20 mouse cellular contexts compared by ENCODE assay signal in the genomic region with DNA sequence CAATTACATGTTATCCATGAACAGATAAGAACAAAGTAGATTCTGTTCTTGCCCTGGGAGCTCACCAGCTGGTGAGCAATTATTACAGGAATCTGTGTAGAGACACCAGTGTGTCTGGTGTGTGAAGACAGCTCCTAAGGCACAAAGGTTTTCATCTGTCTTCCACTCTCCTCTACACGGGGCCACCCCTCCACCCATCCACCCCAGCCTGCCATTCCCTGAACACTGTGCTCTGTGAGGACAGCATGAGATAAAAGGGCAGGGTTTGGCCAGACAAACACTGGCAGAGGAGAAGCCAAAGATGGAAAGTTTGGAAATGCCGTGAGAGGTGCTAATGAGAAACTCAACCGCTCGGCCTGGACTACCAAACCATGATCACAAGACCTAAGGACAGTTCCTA.
DNase-seq lines count a peak whose midpoint lies in the region; TF ChIP-seq lines count a peak whose summit lies in the region.
"Had no signal": no experiment of that assay in that cellular context is flagged by ENCODE, and none has a peak within 500 bp of the region (broad histone marks: within the 10 kb centered on the region; RNA-seq: fewer than 3 reads in every experiment).

No protein-coding gene starts in this region.

- 54% methylated on average over 4 of the region's 4 CpGs for WGBS in heart, adult 2 months

- no peak overlapping the region for H3K9ac ChIP-seq in heart, adult 2 months (ENCODE audit: low read depth, low read length)
- H3K9ac ChIP-seq: embryonic facial prominence, embryonic 12.5 days; embryonic facial prominence, embryonic 15.5 days; forebrain, postnatal 0 days; hindbrain, embryonic 13.5 days; intestine, embryonic 15.5 days had no signal

- no peak for TF ChIP-seq CTCF in heart, adult 2 months (IDR thresholded peaks at IDR 0.05)

- no peaks in the 10 kb centered on the region for H3K36me3 ChIP-seq in heart, adult 2 months (ENCODE audit: control insufficient read depth, insufficient read depth, low read length)
- H3K36me3 ChIP-seq: embryonic facial prominence, embryonic 12.5 days; embryonic facial prominence, embryonic 15.5 days; hindbrain, embryonic 10.5 days; hindbrain, embryonic 13.5 days; intestine, embryonic 15.5 days had no signal

- no peak for TF ChIP-seq POLR2A in heart, adult 2 months (IDR thresholded peaks at IDR 0.05; ENCODE audit: insufficient read depth, low read depth, low read length)

- intact Hi-C loops in heart, adult 2 months (cut with DNase I): no loop called here
- intact Hi-C loops in heart, postnatal 25 days (cut with DNase I): no loop called here

- H3K27me3 ChIP-seq in heart, adult 2 months (ENCODE audit: control insufficient read depth, insufficient read depth, low read length): no peaks in the 10 kb centered on the region
- H3K27me3 ChIP-seq: embryonic facial prominence, embryonic 12.5 days; embryonic facial prominence, embryonic 15.5 days; hindbrain, embryonic 13.5 days; intestine, embryonic 15.5 days had no signal

- peak; percentile 19 to 36 for DNase-seq in heart, adult 2 months
- no peak for DNase-seq in heart, postnatal 25 days (ENCODE audit: low spot score)
- DNase-seq in Muller cell, postnatal 12 days (ENCODE audit: inconsistent ontology term): peak; percentile 93
- DNase-seq in heart, adult 9 months (ENCODE audit: low spot score in 2 of 2): peak; percentile 3 to 4
- DNase-seq in heart, postnatal 4 days: peak; percentile 9
- DNase-seq in spleen, postnatal 14 days (ENCODE audit: low spot score in 2 of 2): no peak
- DNase-seq: adrenal gland, postnatal 10 days; adrenal gland, postnatal 36 days; cerebellum, adult 18-20 months; cerebellum, adult 9-10 months; cerebellum, postnatal 14 days; forebrain, postnatal 0 days; gastrocnemius, postnatal 25 days; kidney, adult 11 months; kidney, adult 8-10 months had no signal

- TF ChIP-seq EP300 in heart, adult 2 months (IDR thresholded peaks at IDR 0.05; ENCODE audit: insufficient read depth, low read depth, low read length): no peak

- no peak overlapping the region for H3K27ac ChIP-seq in heart, adult 2 months
- H3K27ac ChIP-seq: embryonic facial prominence, embryonic 12.5 days; embryonic facial prominence, embryonic 15.5 days; hindbrain, embryonic 10.5 days; hindbrain, embryonic 13.5 days; intestine, embryonic 15.5 days had no signal

- H3K79me2 ChIP-seq in heart, adult 2 months (replicated peaks; ENCODE audit: control insufficient read depth, insufficient read depth, low read length): no peaks in the 10 kb centered on the region

- no peaks in the 10 kb centered on the region for H3K4me1 ChIP-seq in heart, adult 2 months (ENCODE audit: control insufficient read depth, insufficient read depth, low read length)
- H3K4me1 ChIP-seq: embryonic facial prominence, embryonic 12.5 days; embryonic facial prominence, embryonic 15.5 days; hindbrain, embryonic 13.5 days; intestine, embryonic 15.5 days had no signal

- no peak overlapping the region for H3K4me3 ChIP-seq in heart, adult 2 months
- H3K4me3 ChIP-seq: embryonic facial prominence, embryonic 12.5 days; embryonic facial prominence, embryonic 15.5 days; hindbrain, embryonic 10.5 days; hindbrain, embryonic 13.5 days; intestine, embryonic 15.5 days had no signal

Comparison
In these comparisons a context has a peak if more than half of its experiments do, and no peak if none do; other contexts are left out.
1. DNase-seq: peak in heart, adult 2 months (2 of 2), Muller cell, postnatal 12 days (single experiment), heart, adult 9 months (2 of 2) and heart, postnatal 4 days (single experiment); none in heart, postnatal 25 days (single experiment) and spleen, postnatal 14 days (0 of 2).